Mouse (Mus musculus) liver, adult 2 months (tissue): ENCODE data around the gene Cks2.

Source experiments
- CTCF ChIP-seq: fragments of 200-500 bp; IDR thresholded peaks from 2 replicates; pipeline ENCODE4 v1.5.1; 2011; ENCODE audit warnings: low read depth, low read length, control low read depth
- POLR2A ChIP-seq: fragments of 200-500 bp; IDR thresholded peaks from 2 replicates; pipeline ENCODE4 v1.6.1; 2011; ENCODE audit warnings: low read length, control low read depth; ENCODE audit not compliant: insufficient read depth; ENCODE audit errors: extremely low read depth

DNA sequence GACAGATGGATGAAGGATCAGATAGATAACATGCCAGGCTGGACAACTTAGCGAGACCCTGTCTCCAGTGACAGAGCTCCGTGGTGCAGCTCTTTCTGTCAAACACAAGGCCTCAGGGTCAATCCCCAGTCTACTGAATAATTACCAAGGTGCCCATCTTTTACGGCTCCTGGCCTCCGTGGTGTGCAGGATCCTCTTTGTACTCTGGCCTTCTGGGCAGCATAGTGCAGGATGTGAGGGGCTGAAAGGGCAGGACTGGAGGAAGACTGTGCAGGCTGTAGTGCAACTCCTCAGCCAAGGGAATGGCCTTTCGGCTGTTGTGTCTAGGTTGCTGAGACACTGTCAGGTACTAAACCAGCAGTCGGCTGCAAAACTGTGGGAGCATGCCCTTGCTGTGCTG lies 8.1 kb downstream of the Cks2 start:
- no peak for TF ChIP-seq POLR2A
- no peak for TF ChIP-seq CTCF
